Mouse (Mus musculus) mesoderm, embryonic 11.5 days (tissue): ENCODE results near the gene Trpc4.
A peak's percentile ranks its signal among the peaks of the same experiment; 100 is the strongest.

ENCODE experiments used
- DNase-seq: peaks from one replicate; pipeline ENCODE4 v3.0.0-alpha.2; 2012; ENCODE audit warnings: low read depth, low spot score

The Trpc4 gene

GRCm38 (mm10) chr3:54155639-54156315, at the start of gene Trpc4:
Gene Trpc4 (plus strand): TSS chr3:54156035.
- peak; percentile 37 for DNase-seq

- no peak for DNase-seq
Measured at GRCm38 (mm10) chr3:54111489-54111888, 44.3 kb upstream of the Trpc4 start.

GRCm38 (mm10) chr3:54135376-54135775, 20.5 kb upstream of the Trpc4 start:
- DNase-seq, result peak; percentile 47

GRCm38 (mm10) chr3:54141376-54141775, 14.5 kb upstream of the Trpc4 start:
- DNase-seq, result no peak

- peak; percentile 56 for DNase-seq
Measured at GRCm38 (mm10) chr3:54154844-54155638, 794 bp upstream of the Trpc4 start.

GRCm38 (mm10) chr3:54156316-54157000, 623 bp downstream of the Trpc4 start:
- DNase-seq, result peak; percentile 29

- no peak for DNase-seq
Measured at GRCm38 (mm10) chr3:54170701-54171100, 14.9 kb downstream of the Trpc4 start.

- DNase-seq, result peak; percentile 35
Measured at GRCm38 (mm10) chr3:54177296-54177695, 21.5 kb downstream of the Trpc4 start.

- no peak for DNase-seq
Measured at GRCm38 (mm10) chr3:54190932-54191668, 35.3 kb downstream of the Trpc4 start.

GRCm38 (mm10) chr3:54201231-54201630, 45.4 kb downstream of the Trpc4 start:
- no peak for DNase-seq

GRCm38 (mm10) chr3:54204386-54204785, 48.6 kb downstream of the Trpc4 start:
- no peak for DNase-seq

- DNase-seq, result no peak
Measured at GRCm38 (mm10) chr3:54210112-54210511, 54.3 kb downstream of the Trpc4 start.

GRCm38 (mm10) chr3:54211441-54211840, 55.6 kb downstream of the Trpc4 start:
- no peak for DNase-seq

GRCm38 (mm10) chr3:54222549-54222948, 66.7 kb downstream of the Trpc4 start:
- no peak for DNase-seq

GRCm38 (mm10) chr3:54228463-54228862, 72.6 kb downstream of the Trpc4 start:
- no peak for DNase-seq

- DNase-seq, result no peak
Measured at GRCm38 (mm10) chr3:54238891-54239290, 83.1 kb downstream of the Trpc4 start.

- DNase-seq, result no peak
Measured at GRCm38 (mm10) chr3:54239426-54239825, 83.6 kb downstream of the Trpc4 start.

- DNase-seq, result no peak
Measured at GRCm38 (mm10) chr3:54243136-54243535, 87.3 kb downstream of the Trpc4 start.

- DNase-seq, result no peak
Measured at GRCm38 (mm10) chr3:54244729-54245465, 89.1 kb downstream of the Trpc4 start.

- no peak for DNase-seq
Measured at GRCm38 (mm10) chr3:54246416-54246815, 90.6 kb downstream of the Trpc4 start.

- no peak for DNase-seq
Measured at GRCm38 (mm10) chr3:54249311-54249710, 93.5 kb downstream of the Trpc4 start.
